Mouse (Mus musculus) liver, postnatal 0 days (tissue): Measurements from ENCODE around the gene Zbtb20. TPM values are rescaled to one million over a fixed set of nuclear protein-coding genes. Genes with fewer than 3 reads are reported as not detected.

Experiments
- ATAC-seq: fragments of 200-750 bp; cut with Nextera tagmentation; 2 replicates; pipeline ENCODE4 v1.8.0; 2017; ENCODE audit warnings: mild to moderate bottlenecking, moderate library complexity
- DNase-seq: peaks from one replicate; pipeline ENCODE4 v3.0.0-alpha.2; 2016
- H3K27ac ChIP-seq: fragments of 300-500 bp; sonication (generic); 2 replicates; pipeline ENCODE4 v1.5.1; 2014; ENCODE audit warnings: antibody characterized with exemption, moderate library complexity, mild to moderate bottlenecking, low read depth
- H3K27me3 ChIP-seq: fragments of 300-500 bp; sonication (generic); 2 replicates; pipeline ENCODE4 v1.6.1; 2014; ENCODE audit warnings: low read length, control low read depth, mixed read lengths; ENCODE audit not compliant: insufficient read depth
- H3K36me3 ChIP-seq: fragments of 300-500 bp; sonication (generic); replicated peaks from 2 replicates; pipeline ENCODE4 v1.6.1; 2014; ENCODE audit warnings: mild to moderate bottlenecking, control low read depth, low read length, moderate library complexity, mixed read lengths; ENCODE audit not compliant: insufficient read depth
- H3K4me1 ChIP-seq: fragments of 300-500 bp; sonication (generic); 2 replicates; pipeline ENCODE4 v1.6.1; 2014; ENCODE audit warnings: antibody characterized with exemption, mild to moderate bottlenecking, control low read depth; ENCODE audit not compliant: insufficient read depth
- H3K4me2 ChIP-seq: fragments of 300-500 bp; sonication (generic); 2 replicates; pipeline ENCODE4 v1.6.1; 2014; ENCODE audit warnings: low read depth, mild to moderate bottlenecking, low read length, moderate library complexity, mixed read lengths
- H3K4me3 ChIP-seq: fragments of 300-500 bp; sonication (generic); 2 replicates; pipeline ENCODE4 v1.5.1; 2014; ENCODE audit warnings: low read depth, low read length
- H3K9ac ChIP-seq: fragments of 300-500 bp; sonication (generic); replicated peaks from 2 replicates; pipeline ENCODE4 v1.6.1; 2014; ENCODE audit warnings: mild to moderate bottlenecking, moderate library complexity
- H3K9me3 ChIP-seq: fragments of 300-500 bp; sonication (generic); 2 replicates; pipeline ENCODE4 v1.6.1; 2016; ENCODE audit warnings: mild to moderate bottlenecking, control low read depth, low read length, mixed read lengths
- CTCF ChIP-seq: sonication (generic); IDR thresholded peaks from 2 replicates; pipeline ENCODE4 v1.5.1; 2016; ENCODE audit warnings: antibody characterized with exemption, low read depth
- EP300 ChIP-seq: IDR thresholded peaks from 2 replicates; pipeline ENCODE4 v1.6.1; 2016; ENCODE audit warnings: antibody characterized with exemption, low read depth, mild to moderate bottlenecking
- WGBS: fragments of 180-500 bp; shearing (Covaris S2); extraction: QIAGEN DNeasy Blood & Tissue Kit; methylation state at CpG from one replicate; pipeline ENCODE4 v1.1.7; 2014; ENCODE audit not compliant: insufficient replicate concordance; 5-methylcytosine and 5-hydroxymethylcytosine counted together
- polyA plus RNA-seq: library from polyadenylated mRNA; unstranded; fragments of >200 nt; fragmentation: Nextera tagmentation; extraction: Ambion mirVana; gene quantifications from 2 replicates; pipeline ENCODE4 v1.2.1, GENCODE M21; 2015

The Zbtb20 gene
- polyA plus RNA-seq, 1 experiment from 2014 or later = 9.2 TPM

DNA sequence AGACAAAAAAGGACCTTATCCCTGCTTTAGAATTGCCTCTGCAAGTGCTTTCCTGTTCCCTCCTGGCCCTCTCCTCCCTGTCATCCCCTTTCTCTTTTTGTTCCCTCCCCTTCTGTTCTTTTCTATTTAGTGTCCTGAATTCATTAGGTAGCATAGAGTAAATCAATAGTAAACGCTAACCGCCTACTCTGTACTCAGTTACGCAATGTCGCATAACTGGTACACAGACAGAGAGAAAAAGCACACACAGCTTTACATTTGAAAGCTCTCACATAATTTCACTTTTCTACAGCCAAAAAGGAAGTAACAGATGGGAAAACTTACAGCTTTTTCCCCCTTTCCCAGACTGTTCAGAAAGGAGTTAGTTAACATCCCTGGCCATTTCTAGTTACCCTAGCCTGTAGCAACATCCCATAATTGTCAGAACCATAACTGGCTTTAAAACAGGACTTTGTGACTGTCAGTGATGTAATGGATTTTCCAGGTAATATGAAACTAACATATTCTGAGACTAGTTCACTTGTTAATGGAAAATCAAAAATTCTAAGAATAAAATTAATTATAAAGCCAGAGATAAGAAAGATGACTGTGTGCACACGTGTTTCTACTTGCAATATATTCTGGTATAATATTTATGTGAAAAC is 422.4 kb downstream of the Zbtb20 start:
- Histone ChIP-seq H3K36me3 (peaks cover 3% of the 10 kb centered on the region; the same call in 1 of the 2 replicates), H3K4me2 (peak overlapping the region; percentile 27; the same call in 1 of the 2 replicates), H3K9ac (no peak overlapping the region), H3K4me1 (0 out of 2 replicates have a peak, but pooled peaks cover 7% of the 10 kb centered on the region), H3K27ac (peak overlapping the region; percentile 61), H3K9me3 (no peaks in the 10 kb centered on the region), H3K4me3 (no peak overlapping the region), H3K27me3 (no peaks in the 10 kb centered on the region)
- WGBS = 63% methylated on average over 5 of the region's 5 CpGs
- TF ChIP-seq CTCF = no peak
- 0 out of 2 replicates have a peak, but pooled peaks have one; percentile 16 for TF ChIP-seq EP300
- ATAC-seq (peak; percentile 77), DNase-seq (no peak)

DNA sequence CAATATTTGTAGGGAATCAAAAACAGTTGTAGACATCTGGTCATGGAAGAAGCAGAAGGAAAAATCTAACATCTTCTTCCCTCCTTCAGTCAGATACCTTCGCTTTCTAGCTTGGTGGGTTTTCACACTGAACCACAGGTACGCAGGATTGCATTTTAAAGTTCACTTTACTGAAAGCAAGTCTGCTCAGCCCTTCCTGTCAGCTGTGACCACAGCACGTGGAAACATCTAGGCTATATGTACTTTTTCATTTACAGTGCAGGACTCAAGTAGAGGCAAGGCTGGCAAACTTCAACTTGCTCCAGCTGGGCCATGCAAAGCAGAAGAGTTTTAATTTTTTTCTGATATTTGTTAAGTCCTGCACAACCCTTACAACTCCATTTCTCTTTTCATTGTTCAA is 424.7 kb downstream of the Zbtb20 start:
- Histone ChIP-seq H3K9me3 (no peaks in the 10 kb centered on the region), H3K4me2 (no peak overlapping the region), H3K36me3 (no peaks in the 10 kb centered on the region), H3K4me1 (0 out of 2 replicates have a peak, but pooled peaks cover 8% of the 10 kb centered on the region), H3K27me3 (no peaks in the 10 kb centered on the region), H3K9ac (no peak overlapping the region), H3K27ac (no peak overlapping the region), H3K4me3 (no peak overlapping the region)
- 48% methylated on average over 3 of the region's 3 CpGs for WGBS
- ATAC-seq (no peak), DNase-seq (no peak)
- TF ChIP-seq EP300 (no peak), CTCF (no peak)

DNA sequence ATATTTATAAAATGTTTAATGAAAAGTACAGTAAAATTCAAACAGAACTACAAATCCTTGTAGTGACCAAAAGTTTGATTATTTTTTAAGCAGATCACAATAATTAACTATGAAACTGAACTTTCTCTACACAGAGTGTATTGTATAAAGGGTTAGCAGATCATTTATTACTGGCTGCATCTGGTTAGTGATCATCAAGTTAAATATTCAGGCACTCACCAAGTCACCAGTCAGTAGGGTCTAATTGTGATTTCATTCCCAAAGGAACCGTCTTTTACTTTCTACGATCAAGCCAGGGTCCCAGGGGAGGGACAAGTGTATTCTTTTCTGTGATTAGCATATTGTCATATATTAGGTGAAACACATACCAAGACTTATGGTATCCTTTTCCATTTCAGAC is 426.5 kb downstream of the Zbtb20 start:
- H3K36me3 ChIP-seq = no peaks in the 10 kb centered on the region
- 89% methylated on average over 2 of the region's 2 CpGs for WGBS
- H3K9me3 ChIP-seq = no peaks in the 10 kb centered on the region
- no peak overlapping the region for H3K4me2 ChIP-seq
- ATAC-seq = no peak
- H3K9ac ChIP-seq = no peak overlapping the region
- TF ChIP-seq CTCF = no peak
- TF ChIP-seq EP300 = no peak
- H3K4me1 ChIP-seq = 0 out of 2 replicates have a peak, but pooled peaks cover 3% of the 10 kb centered on the region
- DNase-seq = no peak
- no peaks in the 10 kb centered on the region for H3K27me3 ChIP-seq
- no peak overlapping the region for H3K27ac ChIP-seq
- H3K4me3 ChIP-seq = no peak overlapping the region

DNA sequence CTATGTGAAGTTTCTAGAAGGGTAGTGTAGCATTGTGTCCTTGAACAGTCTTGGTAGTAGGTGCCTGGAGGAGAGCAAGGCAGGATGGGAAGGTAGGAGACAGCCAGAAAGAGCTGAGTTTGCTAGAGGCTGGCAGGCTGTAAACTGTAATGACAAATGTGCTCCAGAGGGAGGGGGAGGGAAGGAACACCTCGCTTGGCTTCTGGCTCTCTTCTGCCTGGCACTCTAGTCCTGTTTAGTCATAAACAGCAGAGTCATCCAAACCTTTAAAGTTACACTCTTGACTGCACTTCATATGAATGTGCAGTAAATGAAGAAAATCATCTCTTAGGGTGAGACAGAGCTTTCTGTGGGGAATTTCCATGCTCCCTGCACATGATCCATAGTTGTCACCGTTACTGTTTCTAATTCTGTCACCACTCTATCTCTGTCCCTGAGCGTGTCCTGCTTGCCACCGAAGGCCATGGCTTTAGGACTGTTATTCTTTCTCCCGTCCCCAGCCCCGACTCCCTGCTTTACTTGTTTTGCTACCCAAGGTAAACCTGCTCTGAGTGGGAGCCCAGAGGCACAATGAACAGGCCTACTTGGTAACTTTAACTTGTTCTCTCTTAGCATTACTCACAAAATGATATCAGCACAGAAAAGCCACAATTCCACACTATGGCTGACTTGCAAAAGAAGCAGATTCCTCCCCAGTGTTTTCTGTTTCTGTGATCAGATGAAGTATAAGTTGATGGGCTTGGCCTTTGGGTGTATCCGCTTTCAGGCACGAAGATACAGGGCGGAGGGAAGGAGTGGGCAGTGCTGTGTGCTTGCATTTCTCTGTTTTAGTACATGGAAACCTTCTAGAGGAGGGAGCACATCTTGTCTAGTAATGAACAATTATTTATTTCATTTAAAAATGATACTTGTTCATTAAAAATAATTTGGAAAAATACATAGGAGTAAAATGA is 427.8 kb downstream of the Zbtb20 start:
- Histone ChIP-seq H3K27ac (no peak overlapping the region), H3K36me3 (no peaks in the 10 kb centered on the region), H3K4me1 (0 out of 2 replicates have a peak, but pooled peaks cover 2% of the 10 kb centered on the region), H3K4me2 (no peak overlapping the region), H3K27me3 (no peaks in the 10 kb centered on the region), H3K9me3 (no peaks in the 10 kb centered on the region), H3K4me3 (no peak overlapping the region), H3K9ac (no peak overlapping the region)
- DNase-seq (no peak), ATAC-seq (0 out of 2 replicates have a peak, but pooled peaks have one; percentile 21)
- TF ChIP-seq EP300 (no peak), CTCF (no peak)
- 68% methylated on average over 9 of the region's 9 CpGs for WGBS

- no peak overlapping the region for H3K27ac ChIP-seq
- WGBS = 68% methylated on average over 4 of the region's 4 CpGs
- no peaks in the 10 kb centered on the region for H3K9me3 ChIP-seq
- TF ChIP-seq CTCF = no peak
- no peak for TF ChIP-seq EP300
- no peak overlapping the region for H3K4me3 ChIP-seq
- H3K4me2 ChIP-seq = no peak overlapping the region
- no peaks in the 10 kb centered on the region for H3K4me1 ChIP-seq
- ATAC-seq (no peak), DNase-seq (no peak)
- H3K27me3 ChIP-seq = no peaks in the 10 kb centered on the region
- H3K9ac ChIP-seq = no peak overlapping the region
- H3K36me3 ChIP-seq = no peaks in the 10 kb centered on the region
These were observed 434.3 kb downstream of the Zbtb20 start for GRCm38 (mm10) chr16:43309968-43310431.

DNA sequence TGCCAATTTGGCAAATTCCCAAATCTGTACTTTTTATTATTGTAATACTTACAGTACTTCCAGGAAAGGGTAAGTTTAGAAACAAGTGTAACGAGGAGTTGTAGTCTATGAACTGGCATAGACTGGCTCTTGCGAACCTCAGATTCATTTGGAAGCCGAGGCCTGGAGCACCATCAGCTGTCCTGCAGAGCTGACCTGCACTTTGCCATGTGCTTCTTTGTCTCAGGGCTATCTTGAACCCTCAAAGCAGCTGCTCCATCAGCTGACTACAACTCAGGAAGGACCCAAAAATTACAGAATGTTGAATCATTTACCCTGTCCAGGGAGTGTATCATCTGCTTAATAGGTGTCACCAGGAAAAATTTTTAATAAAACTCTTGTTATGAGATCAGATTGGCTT is 448.3 kb downstream of the Zbtb20 start:
- DNase-seq (no peak), ATAC-seq (no peak)
- 70% methylated on average over 3 of the region's 3 CpGs for WGBS
- Histone ChIP-seq H3K4me3 (no peak overlapping the region), H3K36me3 (no peaks in the 10 kb centered on the region), H3K4me2 (no peak overlapping the region), H3K27me3 (no peaks in the 10 kb centered on the region), H3K9ac (no peak overlapping the region), H3K4me1 (no peaks in the 10 kb centered on the region), H3K9me3 (no peaks in the 10 kb centered on the region), H3K27ac (no peak overlapping the region)
- no peak for TF ChIP-seq EP300
- TF ChIP-seq CTCF = no peak
